Mouse (Mus musculus): ENCODE data around the gene Gm11563. TPM values are rescaled to one million over a fixed set of nuclear protein-coding genes. Genes with fewer than 3 reads are reported as not detected.
"Not testable (repeated sequence)": the region's sequence is repeated elsewhere in the genome, so short reads cannot be mapped to it uniquely, and the experiment has no call there.

Gene Gm11563
- polyA plus RNA-seq, 1 experiment from 2014 or later, result not detected

DNA sequence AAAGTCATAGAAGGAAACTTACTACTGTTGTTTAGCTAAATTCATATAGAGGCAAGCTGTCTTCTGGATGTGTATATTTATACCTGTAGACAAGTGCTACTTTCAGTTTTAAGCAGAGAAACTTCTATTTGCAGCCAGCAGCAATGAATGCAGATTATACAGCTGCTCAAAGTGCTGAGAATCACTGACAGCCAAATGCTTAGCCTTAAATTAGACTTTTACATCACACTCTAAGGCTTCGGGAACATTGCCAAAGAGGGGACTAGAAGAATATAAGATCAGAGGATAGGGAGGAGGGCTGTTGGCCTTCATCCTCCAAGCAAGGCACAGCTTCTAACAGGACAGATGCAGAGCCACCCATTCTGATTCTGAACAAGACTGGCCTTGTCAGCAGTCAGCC lies 21.7 kb downstream of the Gm11563 start:
- WGBS, result 73% methylated on average over 1 of the region's 1 CpGs
- ATAC-seq (ENCODE audit: low FRiP score, low read depth), result no peak
- Histone ChIP-seq H3K36me3 (no peaks in the 10 kb centered on the region), H3K4me3 (no peak overlapping the region), H3K27me3 (no peaks in the 10 kb centered on the region), H3K9ac (no peak overlapping the region), H3K4me2 (no peak overlapping the region), H3K9me3 (no peaks in the 10 kb centered on the region), H3K4me1 (replicated peaks) (no peaks in the 10 kb centered on the region), H3K27ac (replicated peaks) (no peak overlapping the region)

DNA sequence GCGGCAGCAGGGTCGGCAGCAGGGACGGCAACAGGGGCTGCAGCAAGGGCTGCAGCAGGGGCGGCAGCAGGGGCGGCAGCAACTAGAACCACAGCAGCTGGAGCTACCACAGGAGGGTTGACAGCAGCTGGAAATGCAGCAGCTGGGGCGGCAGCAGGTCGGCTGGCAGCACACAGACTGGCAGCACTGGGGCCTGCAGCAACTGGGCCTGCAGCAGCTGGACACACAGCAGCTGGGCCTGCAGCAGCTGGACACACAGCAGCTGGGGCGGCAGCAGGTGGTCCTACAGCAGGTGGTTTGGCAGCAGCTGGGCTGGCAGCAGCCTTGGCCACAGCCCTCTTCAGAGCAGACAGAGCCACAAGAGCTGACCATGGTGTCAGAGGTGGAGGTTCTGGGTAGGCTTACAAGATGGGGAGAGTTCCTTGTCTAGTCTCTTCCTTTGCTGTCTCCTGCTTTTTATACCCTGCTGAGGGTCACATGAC lies 24.1 kb downstream of the Gm11563 start, which contains the start of gene Krtap4-2:
Gene Krtap4-2, minus strand, starts transcription at position 432 of the 482 bp plus-strand sequence.
- 38% methylated on average over 8 of the region's 8 CpGs for WGBS
- no peak within 1 kb of the TSS for H3K4me3 ChIP-seq
- ATAC-seq (ENCODE audit: low FRiP score, low read depth), result no peak
- H3K9ac ChIP-seq, result no peak within 1 kb of the TSS
- H3K27me3 ChIP-seq, result no peaks in the 10 kb centered on the region
- H3K36me3 ChIP-seq, result no peaks in the 10 kb centered on the region
- H3K9me3 ChIP-seq, result no peaks in the 10 kb centered on the region
- H3K4me1 ChIP-seq (replicated peaks), result no peaks in the 10 kb centered on the region
- no peak within 1 kb of the TSS for H3K4me2 ChIP-seq
- no peak within 1 kb of the TSS for H3K27ac ChIP-seq (replicated peaks)

DNA sequence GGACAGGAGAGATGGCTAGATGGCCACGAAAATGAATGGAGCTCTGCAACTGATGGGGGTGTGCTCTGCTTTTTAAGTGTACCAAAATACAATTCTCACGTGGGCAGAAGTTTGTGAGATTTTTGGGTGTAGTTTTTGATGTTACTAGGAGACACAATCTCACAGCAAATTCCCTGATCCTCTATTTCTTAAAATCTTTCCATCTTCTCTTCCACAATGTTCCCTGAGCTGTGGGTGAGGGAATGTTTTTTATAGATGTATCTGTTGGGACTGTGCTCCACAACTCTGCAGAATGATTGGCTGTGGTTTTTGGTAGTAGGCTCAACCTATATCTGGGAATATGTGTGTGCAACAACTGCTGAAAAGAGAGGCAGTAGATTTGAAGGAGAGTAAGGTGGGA lies 25.5 kb downstream of the Gm11563 start:
- 67% methylated on average over 2 of the region's 2 CpGs for WGBS

DNA sequence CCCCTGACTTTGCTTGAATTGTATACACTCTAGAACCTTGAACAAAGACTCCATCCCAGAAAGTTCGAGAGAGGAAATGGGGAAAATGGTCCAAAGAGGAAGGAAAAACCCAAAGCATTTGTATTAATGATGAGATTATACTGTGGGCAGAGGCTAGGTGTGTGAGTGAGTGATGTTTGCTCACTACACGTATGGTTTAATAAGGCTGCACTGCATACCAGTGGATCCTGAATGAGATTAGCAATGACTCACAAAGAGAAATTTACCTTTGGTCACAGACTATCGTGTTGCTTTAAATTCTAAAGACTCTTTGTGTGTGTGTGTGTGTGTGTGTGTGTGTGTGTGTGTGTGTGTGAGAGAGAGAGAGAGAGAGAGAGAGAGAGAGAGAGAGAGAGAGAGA lies 27.9 kb downstream of the Gm11563 start:
- no peaks in the 10 kb centered on the region for H3K36me3 ChIP-seq
- ATAC-seq (ENCODE audit: low FRiP score, low read depth), result no peak
- no peak overlapping the region for H3K27ac ChIP-seq (replicated peaks)
- H3K27me3 ChIP-seq, result no peaks in the 10 kb centered on the region
- H3K9me3 ChIP-seq, result no peaks in the 10 kb centered on the region
- H3K4me1 ChIP-seq (replicated peaks), result no peaks in the 10 kb centered on the region
- 81% methylated on average over 3 of the region's 3 CpGs for WGBS
- no peak overlapping the region for H3K4me2 ChIP-seq
- no peak overlapping the region for H3K4me3 ChIP-seq
- H3K9ac ChIP-seq, result no peak overlapping the region

More for the DNA sequence above, 25.5 kb downstream of the Gm11563 start:
- no peaks in the 10 kb centered on the region for H3K36me3 ChIP-seq
- no peaks in the 10 kb centered on the region for H3K9me3 ChIP-seq
- H3K4me1 ChIP-seq (replicated peaks), result no peaks in the 10 kb centered on the region
- H3K4me3 ChIP-seq, result no peak overlapping the region
- H3K9ac ChIP-seq, result no peak overlapping the region
- no peak overlapping the region for H3K4me2 ChIP-seq
- no peak for ATAC-seq (ENCODE audit: low FRiP score, low read depth)
- H3K27ac ChIP-seq (replicated peaks), result no peak overlapping the region
- no peaks in the 10 kb centered on the region for H3K27me3 ChIP-seq

DNA sequence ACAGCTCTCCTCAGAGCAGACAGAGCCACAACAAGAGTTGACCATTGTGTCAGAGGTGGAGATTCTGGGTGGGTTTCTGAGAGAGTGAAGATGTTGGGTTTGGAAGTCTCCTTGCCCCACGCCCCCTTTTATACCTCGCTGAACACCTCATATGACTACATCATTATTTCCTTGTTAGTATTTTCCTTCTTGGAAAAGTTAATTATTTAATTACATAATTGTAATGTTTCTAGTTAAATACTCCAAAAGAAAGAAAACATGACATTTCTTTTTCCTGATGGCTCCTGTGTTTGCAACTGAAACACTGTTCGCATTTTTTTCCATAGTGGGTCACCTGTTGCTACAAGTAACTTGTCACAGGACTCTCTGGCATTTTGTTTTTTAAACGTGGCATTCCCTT lies 30.6 kb downstream of the Gm11563 start, which contains the start of gene Krtap4-1:
Gene Krtap4-1, minus strand, starts transcription at position 101 of the 400 bp plus-strand sequence.
- Histone ChIP-seq H3K4me1 (replicated peaks) (no peaks in the 10 kb centered on the region), H3K4me2 (no peak within 1 kb of the TSS), H3K4me3 (no peak within 1 kb of the TSS), H3K27ac (replicated peaks) (no peak within 1 kb of the TSS), H3K27me3 (no peaks in the 10 kb centered on the region), H3K9me3 (no peaks in the 10 kb centered on the region), H3K9ac (no peak within 1 kb of the TSS), H3K36me3 (no peaks in the 10 kb centered on the region)
- no peak for ATAC-seq (ENCODE audit: low FRiP score, low read depth)
- 86% methylated on average over 4 of the region's 4 CpGs for WGBS

DNA sequence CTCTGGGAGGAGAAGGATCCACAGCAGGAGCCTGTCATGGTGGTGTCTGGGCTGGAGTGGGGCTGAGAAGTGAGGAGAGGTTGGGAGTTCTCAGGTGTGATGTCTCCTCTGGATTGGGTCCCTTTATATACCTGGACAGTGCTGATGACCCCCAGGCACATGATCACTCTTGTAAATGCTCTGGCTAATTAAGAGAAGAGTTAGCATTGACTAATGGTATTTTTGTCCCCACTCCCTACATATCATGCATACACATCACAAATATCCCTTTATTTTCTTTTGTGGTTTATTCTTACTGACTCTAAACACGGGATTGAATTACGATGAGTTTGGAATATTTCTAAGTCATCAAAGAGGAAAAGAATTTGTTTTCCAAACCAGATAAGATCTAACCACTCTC lies 38.4 kb downstream of the Gm11563 start, which contains the start of gene Gm11562:
Gene Gm11562, minus strand, starts transcription at position 101 of the 400 bp plus-strand sequence.
- H3K4me1 ChIP-seq (replicated peaks), result no peaks in the 10 kb centered on the region
- no peaks in the 10 kb centered on the region for H3K9me3 ChIP-seq
- no peaks in the 10 kb centered on the region for H3K36me3 ChIP-seq
- H3K27me3 ChIP-seq, result no peaks in the 10 kb centered on the region
- no peak within 1 kb of the TSS for H3K9ac ChIP-seq
- H3K4me3 ChIP-seq, result no peak within 1 kb of the TSS
- no peak for ATAC-seq (ENCODE audit: low FRiP score, low read depth)
- no peak within 1 kb of the TSS for H3K27ac ChIP-seq (replicated peaks)
- 94% methylated on average over 2 of the region's 2 CpGs for WGBS
- no peak within 1 kb of the TSS for H3K4me2 ChIP-seq

DNA sequence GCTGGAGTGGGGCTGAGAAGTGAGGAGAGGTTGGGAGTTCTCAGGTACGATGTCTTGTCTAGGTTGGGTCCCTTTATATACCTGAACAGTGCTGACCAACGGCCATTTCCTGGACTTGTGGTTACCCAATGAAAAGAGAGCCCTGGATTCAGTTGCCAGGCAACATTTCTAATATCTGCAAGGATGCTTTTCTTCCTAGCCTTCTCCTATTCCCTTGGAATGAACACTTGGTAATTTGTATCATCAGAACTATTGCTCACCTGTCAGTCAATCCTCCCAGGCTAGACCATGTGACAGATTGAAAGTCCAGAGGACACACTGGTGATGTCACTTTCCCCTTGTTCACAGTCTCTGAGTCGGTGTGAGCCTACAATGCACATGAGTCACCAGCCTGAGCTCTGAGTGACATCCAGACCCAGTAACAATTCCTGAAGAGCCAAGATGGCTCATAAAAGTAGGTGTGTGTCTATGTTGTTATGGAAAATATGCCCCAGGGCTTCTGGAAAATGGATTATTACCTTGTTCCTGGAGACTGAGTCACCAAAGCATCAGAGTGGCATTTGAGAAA lies 43.9 kb downstream of the Gm11563 start, which contains the start of gene Krtap2-4:
Gene Krtap2-4, minus strand, starts transcription at position 51 of the 568 bp plus-strand sequence.
- no peaks in the 10 kb centered on the region for H3K4me1 ChIP-seq (replicated peaks)
- no peaks in the 10 kb centered on the region for H3K27me3 ChIP-seq
- 78% methylated on average over 3 of the region's 3 CpGs for WGBS
- H3K4me2 ChIP-seq, result no peak within 1 kb of the TSS
- H3K4me3 ChIP-seq, result no peak within 1 kb of the TSS
- H3K9ac ChIP-seq, result no peak within 1 kb of the TSS
- no peak for ATAC-seq (ENCODE audit: low FRiP score, low read depth)
- no peak within 1 kb of the TSS for H3K27ac ChIP-seq (replicated peaks)
- H3K36me3 ChIP-seq, result no peaks in the 10 kb centered on the region
- no peaks in the 10 kb centered on the region for H3K9me3 ChIP-seq

DNA sequence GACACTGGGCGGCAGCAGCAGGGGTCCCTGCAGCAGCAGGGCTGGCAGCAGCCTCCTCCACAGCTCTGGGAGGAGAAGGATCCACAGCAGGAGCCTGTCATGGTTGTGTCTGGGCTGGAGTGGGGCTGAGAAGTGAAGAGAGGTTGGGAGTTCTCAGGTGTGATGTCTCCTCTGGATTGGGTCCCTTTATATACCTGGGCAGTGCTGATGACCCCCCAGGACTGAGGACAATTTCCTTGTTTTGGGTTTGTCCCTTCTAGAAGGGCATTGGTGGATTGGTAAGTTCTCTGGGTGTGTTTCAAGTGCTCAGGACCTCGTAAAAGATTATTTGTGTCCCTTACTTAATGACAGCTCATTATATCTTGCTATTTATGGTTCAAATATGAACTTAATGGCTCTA lies 48.7 kb downstream of the Gm11563 start, which contains the start of gene Gm11937:
Gene Gm11937, minus strand, starts transcription at position 101 of the 400 bp plus-strand sequence.
- not testable (repeated sequence) for H3K4me1 ChIP-seq (replicated peaks); H3K27me3 ChIP-seq; H3K36me3 ChIP-seq; ATAC-seq (ENCODE audit: low FRiP score, low read depth); H3K9me3 ChIP-seq; H3K27ac ChIP-seq (replicated peaks); H3K4me2 ChIP-seq; H3K9ac ChIP-seq; H3K4me3 ChIP-seq
- WGBS, result 79% methylated on average over 1 of the region's 2 CpGs

DNA sequence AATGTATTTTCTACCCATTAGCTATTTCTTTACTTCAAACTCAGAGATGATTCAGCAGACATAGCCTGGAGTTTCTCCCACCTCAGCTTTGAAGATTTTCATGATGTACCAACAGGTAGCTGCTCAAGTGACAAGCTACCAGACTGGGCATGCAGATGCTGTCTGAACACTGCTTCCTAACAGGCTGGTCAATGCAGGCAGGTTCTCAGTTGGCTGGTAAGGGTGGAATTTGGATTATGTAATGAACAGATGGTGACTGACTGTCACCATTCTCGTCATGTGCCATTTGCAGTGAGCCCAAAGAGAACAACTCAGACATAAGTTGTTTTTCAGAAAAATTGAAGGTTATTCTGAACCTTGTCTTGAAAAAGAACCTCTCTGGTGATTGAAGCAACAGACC lies 49.6 kb downstream of the Gm11563 start:
- H3K9me3 ChIP-seq, result no peaks in the 10 kb centered on the region
- no peak overlapping the region for H3K9ac ChIP-seq
- 68% methylated on average over 1 of the region's 1 CpGs for WGBS
- no peak overlapping the region for H3K27ac ChIP-seq (replicated peaks)
- H3K4me2 ChIP-seq, result no peak overlapping the region
- no peak for ATAC-seq (ENCODE audit: low FRiP score, low read depth)
- no peak overlapping the region for H3K4me3 ChIP-seq
- no peaks in the 10 kb centered on the region for H3K27me3 ChIP-seq
- no peaks in the 10 kb centered on the region for H3K4me1 ChIP-seq (replicated peaks)
- H3K36me3 ChIP-seq, result no peaks in the 10 kb centered on the region

Other genes with a start within 250 kb of the Gm11563 start
- gene Krt12, start 236.7 kb downstream of the Gm11563 start, polyA plus RNA-seq (2015; fragmentation: Nextera tagmentation; extraction: Ambion mirVana), result 0.30 TPM in 1 of 2 replicates, not detected in the other
- gene Krt20, start 220.8 kb downstream of the Gm11563 start, polyA plus RNA-seq (2015; fragmentation: Nextera tagmentation; extraction: Ambion mirVana), result 0.14 and 0.24 TPM in 2 replicates
- gene Krt23, start 165.8 kb downstream of the Gm11563 start, polyA plus RNA-seq (2015; fragmentation: Nextera tagmentation; extraction: Ambion mirVana), result 0.20 and 0.31 TPM in 2 replicates
- gene Krt39, start 137.6 kb downstream of the Gm11563 start, polyA plus RNA-seq (2015; fragmentation: Nextera tagmentation; extraction: Ambion mirVana), result not detected in 2 replicates
- gene Krt40, start 115.8 kb downstream of the Gm11563 start, polyA plus RNA-seq (2015; fragmentation: Nextera tagmentation; extraction: Ambion mirVana), result not detected in 2 replicates
- not detected in 2 replicates for gene Krtap3-3, start 108.1 kb downstream of the Gm11563 start, polyA plus RNA-seq (2015; fragmentation: Nextera tagmentation; extraction: Ambion mirVana)
- not detected in 2 replicates for gene Krtap3-2, start 102.1 kb downstream of the Gm11563 start, polyA plus RNA-seq (2015; fragmentation: Nextera tagmentation; extraction: Ambion mirVana)
- not detected in 2 replicates for gene Gm11939, start 99.5 kb downstream of the Gm11563 start, polyA plus RNA-seq (2015; fragmentation: Nextera tagmentation; extraction: Ambion mirVana)
- not detected in 2 replicates for gene Krtap3-1, start 92.3 kb downstream of the Gm11563 start, polyA plus RNA-seq (2015; fragmentation: Nextera tagmentation; extraction: Ambion mirVana)
- gene Krtap1-5, start 77.9 kb downstream of the Gm11563 start, polyA plus RNA-seq (2015; fragmentation: Nextera tagmentation; extraction: Ambion mirVana), result not detected in 2 replicates
- gene Krtap1-4, start 75.3 kb downstream of the Gm11563 start, polyA plus RNA-seq (2015; fragmentation: Nextera tagmentation; extraction: Ambion mirVana), result not detected in 2 replicates
- not detected in 2 replicates for gene Krtap1-3, start 67.6 kb downstream of the Gm11563 start, polyA plus RNA-seq (2015; fragmentation: Nextera tagmentation; extraction: Ambion mirVana)
- not detected in 2 replicates for gene Krtap9-3, start 60.9 kb downstream of the Gm11563 start, polyA plus RNA-seq (2015; fragmentation: Nextera tagmentation; extraction: Ambion mirVana)
- gene Gm11938, start 55.7 kb downstream of the Gm11563 start, polyA plus RNA-seq (2015; fragmentation: Nextera tagmentation; extraction: Ambion mirVana), result not detected in 2 replicates
- gene Gm11937, start 48.8 kb downstream of the Gm11563 start, polyA plus RNA-seq (2015; fragmentation: Nextera tagmentation; extraction: Ambion mirVana), result not detected in 2 replicates
- not detected in 2 replicates for gene Krtap2-4, start 44.1 kb downstream of the Gm11563 start, polyA plus RNA-seq (2015; fragmentation: Nextera tagmentation; extraction: Ambion mirVana)
- not detected in 2 replicates for gene Gm11562, start 38.5 kb downstream of the Gm11563 start, polyA plus RNA-seq (2015; fragmentation: Nextera tagmentation; extraction: Ambion mirVana)
- gene Krtap4-1, start 30.7 kb downstream of the Gm11563 start, polyA plus RNA-seq (2015; fragmentation: Nextera tagmentation; extraction: Ambion mirVana), result not detected in 2 replicates
- gene Krtap4-2, start 23.9 kb downstream of the Gm11563 start, polyA plus RNA-seq (2015; fragmentation: Nextera tagmentation; extraction: Ambion mirVana), result not detected in 2 replicates
- gene Krtap4-7, start 14.9 kb downstream of the Gm11563 start, polyA plus RNA-seq (2015; fragmentation: Nextera tagmentation; extraction: Ambion mirVana), result not detected in 2 replicates
- gene Gm11555, start 8.7 kb downstream of the Gm11563 start, polyA plus RNA-seq (2015; fragmentation: Nextera tagmentation; extraction: Ambion mirVana), result not detected in 2 replicates
- not detected in 2 replicates for gene Krtap4-6, start 7.0 kb upstream of the Gm11563 start, polyA plus RNA-seq (2015; fragmentation: Nextera tagmentation; extraction: Ambion mirVana)
- gene Gm14190, start 31.8 kb upstream of the Gm11563 start, polyA plus RNA-seq (2015; fragmentation: Nextera tagmentation; extraction: Ambion mirVana), result not detected in 2 replicates
- not detected in 2 replicates for gene Gm14180, start 75.3 kb upstream of the Gm11563 start, polyA plus RNA-seq (2015; fragmentation: Nextera tagmentation; extraction: Ambion mirVana)
- not detected in 2 replicates for gene Gm11595, start 114.0 kb upstream of the Gm11563 start, polyA plus RNA-seq (2015; fragmentation: Nextera tagmentation; extraction: Ambion mirVana)
- gene Krtap4-8, start 121.7 kb upstream of the Gm11563 start, polyA plus RNA-seq (2015; fragmentation: Nextera tagmentation; extraction: Ambion mirVana), result not detected in 2 replicates
- not detected in 2 replicates for gene Krtap4-9, start 126.2 kb upstream of the Gm11563 start, polyA plus RNA-seq (2015; fragmentation: Nextera tagmentation; extraction: Ambion mirVana)
- not detected in 2 replicates for gene Gm11596, start 134.5 kb upstream of the Gm11563 start, polyA plus RNA-seq (2015; fragmentation: Nextera tagmentation; extraction: Ambion mirVana)
- not detected in 2 replicates for gene Gm11569, start 140.0 kb upstream of the Gm11563 start, polyA plus RNA-seq (2015; fragmentation: Nextera tagmentation; extraction: Ambion mirVana)
- not detected in 2 replicates for gene Gm11554, start 145.5 kb upstream of the Gm11563 start, polyA plus RNA-seq (2015; fragmentation: Nextera tagmentation; extraction: Ambion mirVana)
- not detected in 2 replicates for gene Krtap4-13, start 150.9 kb upstream of the Gm11563 start, polyA plus RNA-seq (2015; fragmentation: Nextera tagmentation; extraction: Ambion mirVana)
- not detected in 2 replicates for gene Gm11564, start 156.7 kb upstream of the Gm11563 start, polyA plus RNA-seq (2015; fragmentation: Nextera tagmentation; extraction: Ambion mirVana)
- gene 2300003K06Rik, start 179.1 kb upstream of the Gm11563 start, polyA plus RNA-seq (2015; fragmentation: Nextera tagmentation; extraction: Ambion mirVana), result not detected in 2 replicates
- gene Krtap4-16, start 192.6 kb upstream of the Gm11563 start, polyA plus RNA-seq (2015; fragmentation: Nextera tagmentation; extraction: Ambion mirVana), result not detected in 2 replicates
- gene Gm11568, start 199.0 kb upstream of the Gm11563 start, polyA plus RNA-seq (2015; fragmentation: Nextera tagmentation; extraction: Ambion mirVana), result not detected in 2 replicates
- not detected in 2 replicates for gene Gm11559, start 205.5 kb upstream of the Gm11563 start, polyA plus RNA-seq (2015; fragmentation: Nextera tagmentation; extraction: Ambion mirVana)
- not detected in 2 replicates for gene Krtap9-1, start 214.4 kb upstream of the Gm11563 start, polyA plus RNA-seq (2015; fragmentation: Nextera tagmentation; extraction: Ambion mirVana)
- not detected in 2 replicates for gene Gm11567, start 220.2 kb upstream of the Gm11563 start, polyA plus RNA-seq (2015; fragmentation: Nextera tagmentation; extraction: Ambion mirVana)
- gene Krtap31-1, start 249.0 kb upstream of the Gm11563 start, polyA plus RNA-seq (2015; fragmentation: Nextera tagmentation; extraction: Ambion mirVana), result not detected in 2 replicates